Mouse (Mus musculus): Measurements from ENCODE around the gene Il6st.

The Il6st gene

DNA sequence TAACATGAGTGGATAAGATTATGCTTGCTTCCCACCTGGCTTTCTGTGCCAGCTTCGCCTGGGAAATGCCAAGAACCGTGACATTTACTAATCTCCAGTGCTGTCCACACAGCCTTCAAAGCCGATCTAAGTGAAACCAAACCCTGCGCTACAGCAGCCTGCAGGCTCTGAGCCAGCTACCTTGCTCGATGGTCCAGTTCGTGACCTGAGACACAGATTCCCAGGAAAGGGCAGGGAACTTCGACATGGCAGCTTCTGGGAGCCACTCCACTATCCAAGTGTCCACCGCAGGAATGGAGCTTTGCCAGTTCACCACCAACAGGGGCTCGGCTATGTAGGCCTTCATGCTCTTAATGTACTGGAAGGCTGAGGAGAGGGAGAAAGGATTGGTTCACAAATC, 69.7 kb downstream of the Il6st start:
- DNase-seq: no peak

DNA sequence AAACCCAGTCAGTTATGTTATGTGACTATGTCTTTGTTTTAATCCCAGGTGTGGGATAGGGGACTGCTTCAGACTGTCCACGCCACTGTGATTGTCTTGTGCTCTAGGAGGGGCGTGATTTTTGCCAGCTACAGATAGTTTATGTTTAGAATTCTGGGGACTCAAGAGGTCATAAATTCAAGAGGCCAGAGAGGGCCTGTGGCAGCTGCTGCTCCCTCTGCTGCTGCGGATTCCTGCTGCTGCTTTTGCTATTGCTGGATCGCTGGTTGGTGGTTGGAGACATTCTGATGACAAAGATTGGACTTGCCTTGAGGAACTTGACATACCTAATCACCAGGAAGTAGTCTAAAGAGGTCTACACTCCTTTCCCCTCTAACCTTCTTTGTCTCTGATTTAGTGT, 72.7 kb downstream of the Il6st start:
- no peak for DNase-seq

DNA sequence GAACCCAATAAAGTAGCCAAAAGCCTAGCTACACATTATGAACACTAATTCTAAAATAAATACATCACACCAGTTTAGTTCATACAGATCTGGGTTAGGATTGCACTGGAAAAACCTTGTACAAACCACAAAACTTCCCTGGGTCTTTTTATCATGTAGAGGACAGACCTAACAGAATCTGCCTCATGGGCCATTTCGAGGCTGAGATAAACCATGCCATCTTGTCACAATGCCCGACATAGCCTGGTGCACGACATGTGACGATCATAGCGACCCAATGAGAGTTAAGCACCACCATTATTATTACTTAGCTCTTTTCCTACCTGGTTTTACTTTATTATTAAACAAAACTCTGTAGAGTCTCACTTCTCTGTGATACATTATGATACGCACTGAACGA, 73.2 kb downstream of the Il6st start:
- no peak for DNase-seq

DNA sequence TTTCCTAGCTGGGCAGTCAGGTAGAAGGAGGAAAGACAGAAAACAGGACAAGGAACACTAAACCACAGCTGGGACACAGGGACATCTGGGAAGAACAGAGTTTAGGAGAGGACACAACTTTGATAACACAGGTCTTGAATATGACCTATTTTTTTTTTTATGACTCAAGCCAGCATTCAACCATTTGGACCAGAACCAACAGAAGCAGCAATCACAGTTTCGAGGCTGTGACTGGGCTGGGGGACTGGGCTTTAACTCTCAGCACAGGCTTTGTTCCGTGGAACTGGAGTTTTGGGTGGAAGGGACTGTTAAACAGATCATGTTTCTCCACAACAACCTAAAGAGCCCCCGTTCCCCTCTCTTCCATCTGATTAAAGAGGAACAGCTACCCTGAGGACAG, 76.7 kb downstream of the Il6st start:
- DNase-seq: no peak

DNA sequence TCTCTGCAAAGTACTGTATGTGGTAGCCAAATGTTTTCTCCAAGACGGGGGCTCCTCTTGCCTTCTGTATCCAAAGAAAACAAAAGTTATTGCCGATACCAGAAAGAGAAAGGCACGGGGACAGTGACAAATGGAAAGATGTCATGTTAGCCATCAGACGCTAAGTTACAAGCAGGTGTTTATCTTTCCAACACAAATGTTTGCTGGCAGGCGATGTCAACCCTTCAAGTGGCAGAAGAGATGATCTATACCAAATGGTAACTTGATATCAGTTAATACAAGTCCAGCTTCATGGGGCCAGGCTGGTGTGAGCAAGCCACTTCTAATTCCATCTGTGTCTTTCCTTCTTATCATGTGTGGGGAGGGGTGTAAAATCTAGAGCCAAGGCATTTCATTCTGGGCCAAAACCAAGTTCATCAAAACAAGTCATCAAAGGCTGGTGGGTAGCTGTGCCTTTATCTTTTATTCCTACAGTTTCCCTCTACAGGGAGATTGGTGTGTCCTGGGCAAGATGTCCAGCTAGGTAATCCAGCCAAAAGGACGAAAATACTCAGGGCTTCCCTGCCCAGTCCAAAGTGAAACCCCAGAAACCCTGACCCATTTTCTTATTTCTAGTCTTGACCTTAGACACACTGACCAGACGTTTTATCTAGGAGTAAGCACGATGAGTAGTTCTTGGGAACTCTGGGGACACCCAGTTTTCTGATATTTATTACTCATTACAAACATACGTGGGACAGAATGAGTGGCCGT, 77.5 kb downstream of the Il6st start:
- DNase-seq: no peak

DNA sequence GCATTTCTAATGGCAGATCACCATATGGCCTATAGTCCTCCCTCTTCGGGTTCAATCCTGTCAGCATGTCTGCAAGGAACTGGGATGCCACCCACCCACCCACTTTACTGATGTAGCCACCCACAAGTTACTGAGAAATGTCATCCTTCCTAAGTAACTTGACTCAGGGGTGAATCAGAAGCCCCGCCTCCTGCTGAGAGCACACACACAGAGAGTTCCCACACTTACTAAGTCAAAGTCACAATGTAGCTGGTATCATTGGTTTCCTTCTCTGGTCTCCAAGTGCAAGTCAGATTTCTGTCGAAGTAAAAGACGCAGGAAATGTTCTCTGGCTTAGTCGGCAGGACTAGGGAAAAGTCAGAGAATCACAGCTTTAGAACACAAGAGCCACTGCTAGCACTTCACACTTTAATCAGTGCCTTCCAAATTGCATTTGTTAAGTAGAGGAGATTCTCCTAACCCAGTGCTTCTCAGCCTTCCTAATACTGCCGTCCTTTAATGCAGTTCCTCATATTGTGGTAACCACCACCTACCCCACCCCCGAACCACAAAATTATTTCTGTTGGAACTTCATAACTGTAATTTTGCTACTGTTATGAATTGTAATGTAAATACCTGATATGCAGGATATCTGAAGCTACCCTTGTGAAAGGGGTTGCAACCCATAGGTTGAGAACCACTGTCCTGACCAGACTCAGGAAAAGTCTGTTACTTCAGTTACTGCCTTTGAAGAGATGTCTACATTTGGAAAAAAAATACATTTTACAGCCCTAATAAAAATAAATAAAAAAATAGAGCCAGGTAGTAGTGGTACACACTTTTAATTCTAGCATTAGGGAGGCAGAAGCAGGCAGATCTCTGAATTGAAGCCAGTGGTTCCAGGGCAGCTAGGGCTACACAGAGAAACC, 88.0 kb downstream of the Il6st start:
- no peak for DNase-seq

DNA sequence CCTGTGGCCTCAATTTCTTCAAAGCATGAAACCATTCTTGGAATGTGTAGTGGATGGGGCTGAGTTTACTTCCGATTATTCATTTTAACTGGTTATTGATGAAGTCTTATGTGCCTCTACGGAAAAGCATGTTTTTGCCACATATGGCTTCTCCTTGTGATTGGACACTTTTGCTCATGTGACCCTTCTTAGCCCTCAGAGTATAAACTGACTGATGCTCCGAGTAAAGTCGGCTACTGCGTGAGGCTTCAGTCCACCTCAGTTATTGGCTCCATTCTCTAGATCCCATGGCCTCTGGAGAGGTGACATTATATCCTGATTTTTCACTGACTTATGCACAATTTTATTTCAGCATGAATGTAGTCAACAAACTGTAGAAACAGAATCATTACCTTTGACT, 89.4 kb downstream of the Il6st start:
- no peak for DNase-seq

DNA sequence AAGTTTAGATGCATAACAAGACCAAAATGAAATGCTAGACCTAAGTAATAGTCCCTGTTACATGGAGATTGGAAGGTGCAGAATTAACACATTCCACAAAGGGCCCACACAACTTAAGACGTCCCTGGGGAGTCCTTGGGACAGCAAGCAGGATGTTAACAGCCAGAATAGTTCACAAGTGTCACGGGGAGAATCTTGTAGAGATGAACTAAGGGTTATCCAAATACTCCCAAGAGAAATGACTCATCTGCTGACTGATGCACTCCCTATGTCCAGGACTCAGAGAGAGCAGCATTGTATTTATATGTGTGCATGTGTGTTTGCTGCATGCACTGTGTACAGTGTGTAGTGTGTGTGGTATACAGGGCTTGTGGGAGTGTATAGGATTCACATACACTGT, 92.6 kb downstream of the Il6st start:
- DNase-seq: no peak
